In the genomic region with DNA sequence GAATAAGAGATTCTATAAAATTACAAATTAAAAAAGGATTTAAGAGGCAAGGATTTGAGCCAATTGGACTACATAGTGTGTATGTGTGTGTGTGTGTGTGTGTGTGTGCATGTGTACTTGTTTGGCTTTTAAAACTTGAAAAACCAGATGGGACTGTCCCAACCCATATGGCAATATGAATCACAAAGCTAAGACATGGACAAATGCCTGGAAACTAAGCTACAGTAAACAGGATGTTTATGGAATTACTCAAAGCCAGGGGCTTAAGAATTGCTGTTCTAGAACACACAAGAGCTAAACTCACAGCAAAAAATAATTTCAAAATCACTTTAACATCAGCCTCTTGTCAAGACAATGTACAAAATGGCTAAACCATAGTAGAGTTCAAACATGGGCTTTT, we compare ENCODE assay signal across 14 mouse cellular contexts.
"Had no signal": no experiment of that assay in that cellular context is flagged by ENCODE, and none has a peak within 500 bp of the region (broad histone marks: within the 10 kb centered on the region; RNA-seq: fewer than 3 reads in every experiment).

No protein-coding gene starts in this region.

- H3K9me3 ChIP-seq: limb, embryonic 12.5 days; liver, embryonic 13.5 days; lung, embryonic 15.5 days; midbrain, embryonic 13.5 days; neural tube, embryonic 15.5 days had no signal

- H3K4me2 ChIP-seq: limb, embryonic 12.5 days; liver, embryonic 13.5 days; lung, embryonic 15.5 days; midbrain, embryonic 13.5 days; neural tube, embryonic 15.5 days had no signal

- H3K27me3 ChIP-seq: limb, embryonic 12.5 days; liver, embryonic 13.5 days; lung, embryonic 15.5 days; neural tube, embryonic 15.5 days had no signal

- H3K4me3 ChIP-seq: limb, embryonic 12.5 days; liver, embryonic 13.5 days; lung, embryonic 15.5 days; midbrain, embryonic 13.5 days; myocyte; neural tube, embryonic 15.5 days had no signal

- H3K9ac ChIP-seq: limb, embryonic 12.5 days; liver, embryonic 13.5 days; liver, postnatal 0 days; lung, embryonic 15.5 days; midbrain, embryonic 13.5 days; neural tube, embryonic 15.5 days had no signal

- H3K27ac ChIP-seq: limb, embryonic 12.5 days; liver, embryonic 13.5 days; lung, embryonic 15.5 days; midbrain, embryonic 13.5 days; neural tube, embryonic 15.5 days had no signal

- ATAC-seq: liver, postnatal 0 days; midbrain, embryonic 13.5 days had no signal

- DNase-seq: kidney, adult 18-20 months; kidney, postnatal 10 days; kidney, postnatal 4 days; liver; liver, embryonic 13.5 days; liver, postnatal 0 days; right cerebral cortex, adult 18-20 months; right cerebral cortex, postnatal 25 days; thymus, postnatal 4 days had no signal
